Mouse (Mus musculus) embryo, embryonic 11 days (tissue): ENCODE measurements at regions not wholly inside any gene's neighbourhood (a gene's known extent, or its start where the extent isn't known, plus 50 kb on each side); places are given as distances from the start of the nearest gene placed in this dataset.
A peak's percentile ranks its signal among the peaks of the same experiment; 100 is the strongest.

Source experiments
- DNase-seq: peaks from one replicate; pipeline ENCODE4 v3.0.0-alpha.2; 2015

GRCm38 (mm10) chr4:52666768-52667480 is 70.8 kb downstream of the Toporsl start:
- DNase-seq, result no peak

- no peak for DNase-seq
Measured at GRCm38 (mm10) chr4:52709563-52709962, 104.8 kb upstream of the Olfr275 start.

- DNase-seq, result no peak
Measured at GRCm38 (mm10) chr4:52726203-52726602, 88.2 kb upstream of the Olfr275 start.

- DNase-seq, result peak; percentile 81
Measured at GRCm38 (mm10) chr4:52726625-52727297, 87.6 kb upstream of the Olfr275 start.

- DNase-seq, result no peak
Measured at GRCm38 (mm10) chr4:52733141-52733540, 81.3 kb upstream of the Olfr275 start.

GRCm38 (mm10) chr4:52739543-52740474 is 74.6 kb upstream of the Olfr275 start:
- DNase-seq, result no peak

GRCm38 (mm10) chr4:52752838-52753509 is 61.4 kb upstream of the Olfr275 start:
- DNase-seq, result no peak
